Mouse (Mus musculus): ENCODE data around the gene Rap1a. TPM values are rescaled to one million over a fixed set of nuclear protein-coding genes. Genes with fewer than 3 reads are reported as not detected.

Gene Rap1a
- polyA plus RNA-seq, 1 experiment from 2014 or later = 166 TPM

- no peak for ATAC-seq
- TF ChIP-seq EP300 (IDR thresholded peaks at IDR 0.05) (no peak), CTCF (IDR thresholded peaks at IDR 0.05) (no peak)
- no peak overlapping the region for H3K4me2 ChIP-seq (replicated peaks; ENCODE audit: low read depth, low read length)
- no peak overlapping the region for H3K9ac ChIP-seq (replicated peaks; ENCODE audit: low read depth)
- no peaks in the 10 kb centered on the region for H3K9me3 ChIP-seq (ENCODE audit: low read length)
- no peaks in the 10 kb centered on the region for H3K27me3 ChIP-seq (replicated peaks; ENCODE audit: insufficient read depth, low read length)
- no peak overlapping the region for H3K27ac ChIP-seq (ENCODE audit: low read length)
- no peak for DNase-seq (ENCODE audit: low spot score)
- WGBS = 74% methylated on average over 1 of the region's 1 CpGs
- H3K4me1 ChIP-seq (ENCODE audit: insufficient read depth, low read depth, low read length) = no peaks in the 10 kb centered on the region
- H3K36me3 ChIP-seq (ENCODE audit: insufficient read depth, low read length) = peaks cover 4% of the 10 kb centered on the region; the same call in 1 of the 2 replicates
- H3K4me3 ChIP-seq (ENCODE audit: low read depth, low read length) = no peak overlapping the region
Measured at GRCm38 (mm10) chr3:105790338-105790737, 10.8 kb downstream of the Rap1a start.

- no peak overlapping the region for H3K27ac ChIP-seq (ENCODE audit: low read length)
- no peaks in the 10 kb centered on the region for H3K9me3 ChIP-seq (ENCODE audit: low read length)
- H3K4me2 ChIP-seq (replicated peaks; ENCODE audit: low read depth, low read length) = no peak overlapping the region
- H3K4me3 ChIP-seq (ENCODE audit: low read depth, low read length) = no peak overlapping the region
- H3K9ac ChIP-seq (replicated peaks; ENCODE audit: low read depth) = no peak overlapping the region
- no peaks in the 10 kb centered on the region for H3K4me1 ChIP-seq (ENCODE audit: insufficient read depth, low read depth, low read length)
- DNase-seq (ENCODE audit: low spot score) (no peak), ATAC-seq (no peak)
- WGBS = 53% methylated on average over 1 of the region's 1 CpGs
- no peak for TF ChIP-seq EP300 (IDR thresholded peaks at IDR 0.05)
- TF ChIP-seq CTCF (IDR thresholded peaks at IDR 0.05) = no peak
- H3K27me3 ChIP-seq (replicated peaks; ENCODE audit: insufficient read depth, low read length) = no peaks in the 10 kb centered on the region
- peaks cover 4% of the 10 kb centered on the region; the same call in 1 of the 2 replicates for H3K36me3 ChIP-seq (ENCODE audit: insufficient read depth, low read length)
Measured at GRCm38 (mm10) chr3:105789776-105790175, 11.4 kb downstream of the Rap1a start.

GRCm38 (mm10) chr3:105787328-105787727 is 13.8 kb downstream of the Rap1a start:
- Histone ChIP-seq H3K27ac (ENCODE audit: low read length) (no peak overlapping the region), H3K4me1 (ENCODE audit: insufficient read depth, low read depth, low read length) (peaks cover 3% of the 10 kb centered on the region; the same call in 1 of the 2 replicates), H3K4me2 (replicated peaks; ENCODE audit: low read depth, low read length) (no peak overlapping the region), H3K9me3 (ENCODE audit: low read length) (no peaks in the 10 kb centered on the region), H3K36me3 (ENCODE audit: insufficient read depth, low read length) (peaks cover 4% of the 10 kb centered on the region; the same call in 1 of the 2 replicates), H3K4me3 (ENCODE audit: low read depth, low read length) (no peak overlapping the region), H3K9ac (replicated peaks; ENCODE audit: low read depth) (no peak overlapping the region), H3K27me3 (replicated peaks; ENCODE audit: insufficient read depth, low read length) (no peaks in the 10 kb centered on the region)
- WGBS = 84% methylated on average over 3 of the region's 3 CpGs
- no peak for DNase-seq (ENCODE audit: low spot score)
- ATAC-seq = no peak
- TF ChIP-seq EP300 (IDR thresholded peaks at IDR 0.05) (no peak), CTCF (IDR thresholded peaks at IDR 0.05) (no peak)

- no peak for DNase-seq (ENCODE audit: low spot score)
- no peak overlapping the region for H3K9ac ChIP-seq (replicated peaks; ENCODE audit: low read depth)
- no peaks in the 10 kb centered on the region for H3K9me3 ChIP-seq (ENCODE audit: low read length)
- H3K4me1 ChIP-seq (ENCODE audit: insufficient read depth, low read depth, low read length) = peaks cover 5% of the 10 kb centered on the region; the same call in 1 of the 2 replicates
- TF ChIP-seq EP300 (IDR thresholded peaks at IDR 0.05) = no peak
- peak; percentile 36 for TF ChIP-seq CTCF (IDR thresholded peaks at IDR 0.05)
- no peaks in the 10 kb centered on the region for H3K27me3 ChIP-seq (replicated peaks; ENCODE audit: insufficient read depth, low read length)
- no peak for ATAC-seq
- no peak overlapping the region for H3K4me2 ChIP-seq (replicated peaks; ENCODE audit: low read depth, low read length)
- H3K36me3 ChIP-seq (ENCODE audit: insufficient read depth, low read length) = peaks cover 1% of the 10 kb centered on the region; the same call in 1 of the 2 replicates
- H3K27ac ChIP-seq (ENCODE audit: low read length) = no peak overlapping the region
- H3K4me3 ChIP-seq (ENCODE audit: low read depth, low read length) = no peak overlapping the region
Measured at GRCm38 (mm10) chr3:105785865-105786264, 15.3 kb downstream of the Rap1a start.

GRCm38 (mm10) chr3:105783809-105784208 is 17.3 kb downstream of the Rap1a start:
- Histone ChIP-seq H3K9ac (replicated peaks; ENCODE audit: low read depth) (no peak overlapping the region), H3K4me3 (ENCODE audit: low read depth, low read length) (no peak overlapping the region), H3K36me3 (ENCODE audit: insufficient read depth, low read length) (no peaks in the 10 kb centered on the region), H3K4me2 (replicated peaks; ENCODE audit: low read depth, low read length) (no peak overlapping the region), H3K4me1 (ENCODE audit: insufficient read depth, low read depth, low read length) (peaks cover 5% of the 10 kb centered on the region; the same call in 1 of the 2 replicates), H3K27me3 (replicated peaks; ENCODE audit: insufficient read depth, low read length) (no peaks in the 10 kb centered on the region), H3K9me3 (ENCODE audit: low read length) (no peaks in the 10 kb centered on the region), H3K27ac (ENCODE audit: low read length) (no peak overlapping the region)
- TF ChIP-seq CTCF (IDR thresholded peaks at IDR 0.05) (no peak), EP300 (IDR thresholded peaks at IDR 0.05) (no peak)
- ATAC-seq (no peak), DNase-seq (ENCODE audit: low spot score) (no peak)
- WGBS = 70% methylated on average over 1 of the region's 1 CpGs

GRCm38 (mm10) chr3:105782406-105782805 is 18.7 kb downstream of the Rap1a start:
- Histone ChIP-seq H3K9ac (replicated peaks; ENCODE audit: low read depth) (no peak overlapping the region), H3K4me1 (ENCODE audit: insufficient read depth, low read depth, low read length) (peaks cover 5% of the 10 kb centered on the region; the same call in 1 of the 2 replicates), H3K9me3 (ENCODE audit: low read length) (no peaks in the 10 kb centered on the region), H3K4me3 (ENCODE audit: low read depth, low read length) (no peak overlapping the region), H3K36me3 (ENCODE audit: insufficient read depth, low read length) (no peaks in the 10 kb centered on the region), H3K27me3 (replicated peaks; ENCODE audit: insufficient read depth, low read length) (no peaks in the 10 kb centered on the region), H3K27ac (ENCODE audit: low read length) (no peak overlapping the region), H3K4me2 (replicated peaks; ENCODE audit: low read depth, low read length) (no peak overlapping the region)
- ATAC-seq = no peak
- 71% methylated on average over 7 of the region's 7 CpGs for WGBS
- no peak for DNase-seq (ENCODE audit: low spot score)
- TF ChIP-seq CTCF (IDR thresholded peaks at IDR 0.05) = no peak
- TF ChIP-seq EP300 (IDR thresholded peaks at IDR 0.05) = no peak

- no peak overlapping the region for H3K27ac ChIP-seq (ENCODE audit: low read length)
- ATAC-seq (no peak), DNase-seq (ENCODE audit: low spot score) (no peak)
- H3K36me3 ChIP-seq (ENCODE audit: insufficient read depth, low read length) = no peaks in the 10 kb centered on the region
- H3K4me1 ChIP-seq (ENCODE audit: insufficient read depth, low read depth, low read length) = peaks cover 5% of the 10 kb centered on the region; the same call in 1 of the 2 replicates
- no peak overlapping the region for H3K4me2 ChIP-seq (replicated peaks; ENCODE audit: low read depth, low read length)
- no peak overlapping the region for H3K9ac ChIP-seq (replicated peaks; ENCODE audit: low read depth)
- 94% methylated on average over 3 of the region's 3 CpGs for WGBS
- no peak for TF ChIP-seq CTCF (IDR thresholded peaks at IDR 0.05)
- no peak for TF ChIP-seq EP300 (IDR thresholded peaks at IDR 0.05)
- no peak overlapping the region for H3K4me3 ChIP-seq (ENCODE audit: low read depth, low read length)
- no peaks in the 10 kb centered on the region for H3K27me3 ChIP-seq (replicated peaks; ENCODE audit: insufficient read depth, low read length)
- H3K9me3 ChIP-seq (ENCODE audit: low read length) = no peaks in the 10 kb centered on the region
Measured at GRCm38 (mm10) chr3:105777997-105778396, 23.1 kb downstream of the Rap1a start.
